Mouse (Mus musculus) heart, embryonic 14.5 days (tissue): ENCODE measurements around the gene Tmem108. TPM values are rescaled to one million over a fixed set of nuclear protein-coding genes. Genes with fewer than 3 reads are reported as not detected.

Experiments used
- ATAC-seq: fragments of 200-750 bp; cut with Nextera tagmentation; 2 replicates; pipeline ENCODE4 v1.8.0; 2017; ENCODE audit warnings: low read depth, moderate TSS enrichment; ENCODE audit not compliant: insufficient number of reproducible peaks, insufficient read depth, low FRiP score
- H3K27ac ChIP-seq, 2 experiments: fragments of 200-500 bp in 1 of 2; fragments of 300-500 bp in 1 of 2; sonication (generic) in 1 of 2; replicated peaks in 1 of 2; 2 replicates each; pipeline ENCODE4 v1.5.1; 2012 to 2014; ENCODE audit warnings: low read depth in 2 of 2, low read length in 2 of 2, control low read depth in 1 of 2, mild to moderate bottlenecking in 1 of 2, mixed read lengths in 1 of 2; ENCODE audit not compliant: control insufficient read depth in 1 of 2, insufficient read depth in 1 of 2
- H3K27me3 ChIP-seq: fragments of 300-500 bp; sonication (generic); 2 replicates; pipeline ENCODE4 v1.6.1; 2014; ENCODE audit warnings: mild to moderate bottlenecking, low read length, control low read depth; ENCODE audit not compliant: control insufficient read depth, insufficient read depth
- H3K36me3 ChIP-seq: fragments of 300-500 bp; sonication (generic); 2 replicates; pipeline ENCODE4 v1.6.1; 2014; ENCODE audit warnings: mild to moderate bottlenecking, control low read depth, low read length, mixed read lengths; ENCODE audit not compliant: control insufficient read depth, insufficient read depth
- H3K4me1 ChIP-seq, 2 experiments: fragments of 200-500 bp in 1 of 2; fragments of 300-500 bp in 1 of 2; sonication (generic) in 1 of 2; 2 replicates each; pipeline ENCODE4 v1.6.1; 2012 to 2014; ENCODE audit warnings: low read length in 2 of 2, control low read depth in 1 of 2, mixed read lengths in 1 of 2; ENCODE audit not compliant: control insufficient read depth in 2 of 2, insufficient read depth in 2 of 2
- H3K4me2 ChIP-seq: fragments of 300-500 bp; sonication (generic); 2 replicates; pipeline ENCODE4 v1.6.1; 2014; ENCODE audit warnings: mild to moderate bottlenecking, low read length
- H3K4me3 ChIP-seq, 2 experiments: fragments of 200-500 bp in 1 of 2; fragments of 300-500 bp in 1 of 2; sonication (generic) in 1 of 2; 2 replicates each; pipeline ENCODE4 v1.5.1; 2012 to 2014; ENCODE audit warnings: low read length in 2 of 2, mild to moderate bottlenecking in 2 of 2, control low read depth in 1 of 2, low read depth in 1 of 2, moderate library complexity in 1 of 2; ENCODE audit not compliant: control insufficient read depth in 1 of 2, insufficient read depth in 1 of 2
- H3K9ac ChIP-seq: fragments of 300-500 bp; sonication (generic); 2 replicates; pipeline ENCODE4 v1.6.1; 2014; ENCODE audit warnings: mild to moderate bottlenecking, low read length
- H3K9me3 ChIP-seq: fragments of 300-500 bp; sonication (generic); 2 replicates; pipeline ENCODE4 v1.6.1; 2016; ENCODE audit warnings: low read length, control low read depth; ENCODE audit not compliant: control insufficient read depth
- WGBS: fragments of 180-500 bp; shearing (Covaris S2); extraction: QIAGEN DNeasy Blood & Tissue Kit; methylation state at CpG from one replicate; pipeline ENCODE4 v1.1.7; 2014; 5-methylcytosine and 5-hydroxymethylcytosine counted together
- polyA plus RNA-seq: library from polyadenylated mRNA; unstranded; fragments of >200 nt; fragmentation: Nextera tagmentation; extraction: Ambion mirVana; gene quantifications from 2 replicates; pipeline ENCODE4 v1.2.1, GENCODE M21; 2014

Gene Tmem108
- polyA plus RNA-seq, 1 experiment from 2014 or later, result 74.3 TPM

DNA sequence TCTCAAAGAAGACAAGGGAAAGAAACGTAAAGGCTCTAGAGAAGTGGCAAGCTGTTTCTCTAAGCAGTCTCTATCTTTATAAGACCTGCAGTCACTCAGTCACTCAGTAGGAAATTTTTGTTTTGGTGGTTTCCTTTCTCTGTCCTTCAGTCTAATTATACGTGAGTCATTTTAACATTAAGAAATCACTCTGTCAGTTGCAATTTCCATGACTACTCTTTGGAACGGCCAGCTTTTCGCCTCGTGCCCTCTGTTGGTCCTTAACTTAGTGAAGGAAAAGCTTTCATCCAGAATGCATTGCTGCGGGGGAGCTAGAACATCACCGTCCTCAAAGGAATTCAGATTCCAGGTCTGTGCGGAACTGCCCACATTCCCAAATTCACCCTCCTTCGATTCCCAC, 11.1 kb downstream of the Tmem108 start:
- no peaks in the 10 kb centered on the region for H3K27me3 ChIP-seq
- H3K9me3 ChIP-seq, result no peaks in the 10 kb centered on the region
- no peak overlapping the region for H3K4me3 ChIP-seq
- peaks cover 17% of the 10 kb centered on the region in 2 experiments for H3K4me1 ChIP-seq
- ATAC-seq, result no peak
- 75% methylated on average over 9 of the region's 9 CpGs for WGBS
- no peak overlapping the region for H3K4me2 ChIP-seq
- H3K36me3 ChIP-seq, result peaks cover 9% of the 10 kb centered on the region; the same call in 1 of the 2 replicates
- no peak overlapping the region for H3K9ac ChIP-seq
- H3K27ac ChIP-seq, result no peak overlapping the region

DNA sequence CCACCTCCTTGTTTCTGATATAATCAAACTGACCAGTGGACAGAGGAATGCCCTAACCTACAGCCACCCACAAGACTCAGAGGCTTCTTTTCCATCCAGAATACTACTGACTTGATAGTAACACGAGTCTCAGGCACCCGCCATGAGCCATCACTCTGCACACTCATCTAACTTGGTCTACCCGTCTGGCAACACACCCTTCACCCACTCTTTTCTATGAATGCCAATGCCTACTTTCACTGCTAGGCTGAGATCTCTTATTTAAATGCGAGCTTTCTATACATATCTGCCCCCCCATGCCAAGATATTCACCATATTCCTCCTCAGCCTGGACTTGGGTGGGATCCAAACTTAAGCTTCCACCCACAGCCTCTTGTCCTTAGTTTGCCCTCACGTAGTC, 15.0 kb downstream of the Tmem108 start:
- Histone ChIP-seq H3K4me2 (no peak overlapping the region), H3K36me3 (peaks cover 4% of the 10 kb centered on the region; the same call in 1 of the 2 replicates), H3K27me3 (no peaks in the 10 kb centered on the region), H3K27ac (no peak overlapping the region), H3K4me1 (peaks cover 12 to 13% of the 10 kb centered on the region in 2 experiments), H3K9me3 (no peaks in the 10 kb centered on the region), H3K4me3 (no peak overlapping the region), H3K9ac (no peak overlapping the region)
- no peak for ATAC-seq
- 77% methylated on average over 5 of the region's 5 CpGs for WGBS

DNA sequence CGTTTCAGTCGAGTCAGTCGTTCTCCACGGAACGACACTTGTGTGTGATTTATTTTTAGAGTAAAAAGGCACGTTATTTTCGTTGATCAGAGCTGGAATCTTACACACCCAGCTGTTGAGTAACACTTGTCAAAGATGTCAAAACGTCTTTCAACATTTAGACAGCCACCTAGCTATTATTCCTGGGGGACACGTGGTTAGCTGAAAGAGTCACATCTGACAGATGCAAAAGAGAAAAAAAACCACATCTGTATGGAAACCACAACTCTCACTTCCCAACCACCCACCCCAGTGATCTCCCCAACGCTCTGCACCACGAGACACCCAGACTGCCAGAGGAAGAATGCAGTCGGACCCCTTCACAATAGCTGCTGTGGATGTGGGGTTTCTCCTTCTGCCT, 21.5 kb downstream of the Tmem108 start:
- WGBS, result 36% methylated on average over 12 of the region's 12 CpGs
- no peak for ATAC-seq
- peaks cover 4 to 12% of the 10 kb centered on the region in 2 experiments for H3K4me1 ChIP-seq

DNA sequence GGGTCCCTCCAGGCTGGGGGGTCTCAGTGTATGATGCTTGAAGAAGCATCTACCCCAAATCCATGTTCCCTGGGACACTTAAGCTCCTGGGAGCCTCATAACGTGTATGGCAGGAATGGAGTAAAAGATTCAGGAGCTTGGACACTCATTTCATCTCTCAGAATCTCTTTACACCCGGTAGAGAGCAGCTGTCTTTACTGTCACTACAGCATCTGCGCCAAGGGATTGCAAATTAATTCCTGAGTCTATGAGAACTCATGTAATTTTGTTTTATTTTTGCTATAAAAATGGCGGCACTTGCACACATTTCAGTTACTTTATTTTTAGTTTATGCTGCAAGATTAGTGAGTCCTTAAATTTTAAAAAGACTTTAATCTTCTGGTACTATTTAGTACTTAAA, 22.6 kb downstream of the Tmem108 start:
- Histone ChIP-seq H3K4me2 (no peak overlapping the region), H3K27ac (no peak overlapping the region), H3K27me3 (no peaks in the 10 kb centered on the region), H3K4me1 (peaks cover 4 to 12% of the 10 kb centered on the region in 2 experiments), H3K36me3 (no peaks in the 10 kb centered on the region), H3K4me3 (no peak overlapping the region), H3K9ac (no peak overlapping the region), H3K9me3 (no peaks in the 10 kb centered on the region)
- no peak for ATAC-seq
- 85% methylated on average over 4 of the region's 4 CpGs for WGBS

More for the DNA sequence above, 21.5 kb downstream of the Tmem108 start:
- H3K36me3 ChIP-seq, result no peaks in the 10 kb centered on the region
- H3K4me3 ChIP-seq, result no peak overlapping the region
- no peaks in the 10 kb centered on the region for H3K9me3 ChIP-seq
- H3K27ac ChIP-seq, result no peak overlapping the region
- H3K9ac ChIP-seq, result 0 out of 2 replicates have a peak overlapping the region, but pooled peaks have one; percentile 21
- H3K27me3 ChIP-seq, result no peaks in the 10 kb centered on the region
- H3K4me2 ChIP-seq, result peak overlapping the region; percentile 30

DNA sequence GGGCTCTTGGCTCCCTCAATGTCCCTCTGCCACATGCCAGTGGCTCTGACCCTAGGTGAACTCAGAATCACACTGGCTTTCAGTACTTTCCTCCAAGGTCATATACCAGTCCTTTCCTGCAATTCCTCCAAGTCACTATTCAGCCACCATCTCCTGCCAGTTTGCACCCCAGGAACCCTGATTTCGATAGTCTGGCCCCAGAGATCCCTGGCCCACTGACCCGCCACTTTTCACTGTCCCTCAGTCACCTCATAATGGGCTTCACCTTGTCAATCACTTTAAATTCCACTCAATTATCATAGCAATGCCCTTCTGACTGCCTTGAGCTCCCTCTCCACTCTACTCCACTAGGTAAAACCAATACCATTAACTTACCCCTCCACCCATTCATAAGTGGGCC, 31.9 kb downstream of the Tmem108 start:
- WGBS, result 73% methylated on average over 2 of the region's 2 CpGs
- H3K9me3 ChIP-seq, result no peaks in the 10 kb centered on the region
- no peak overlapping the region for H3K4me3 ChIP-seq
- H3K9ac ChIP-seq, result no peak overlapping the region
- ATAC-seq, result no peak; the same call in 1 of the 2 replicates
- 0 out of 2 replicates have a peak, but pooled peaks cover 3% of the 10 kb centered on the region for H3K36me3 ChIP-seq
- no peak overlapping the region for H3K27ac ChIP-seq
- peaks cover 5 to 7% of the 10 kb centered on the region in 2 experiments; a peak in 3 of 4 replicates for H3K4me1 ChIP-seq
- no peak overlapping the region for H3K4me2 ChIP-seq
- H3K27me3 ChIP-seq, result no peaks in the 10 kb centered on the region

DNA sequence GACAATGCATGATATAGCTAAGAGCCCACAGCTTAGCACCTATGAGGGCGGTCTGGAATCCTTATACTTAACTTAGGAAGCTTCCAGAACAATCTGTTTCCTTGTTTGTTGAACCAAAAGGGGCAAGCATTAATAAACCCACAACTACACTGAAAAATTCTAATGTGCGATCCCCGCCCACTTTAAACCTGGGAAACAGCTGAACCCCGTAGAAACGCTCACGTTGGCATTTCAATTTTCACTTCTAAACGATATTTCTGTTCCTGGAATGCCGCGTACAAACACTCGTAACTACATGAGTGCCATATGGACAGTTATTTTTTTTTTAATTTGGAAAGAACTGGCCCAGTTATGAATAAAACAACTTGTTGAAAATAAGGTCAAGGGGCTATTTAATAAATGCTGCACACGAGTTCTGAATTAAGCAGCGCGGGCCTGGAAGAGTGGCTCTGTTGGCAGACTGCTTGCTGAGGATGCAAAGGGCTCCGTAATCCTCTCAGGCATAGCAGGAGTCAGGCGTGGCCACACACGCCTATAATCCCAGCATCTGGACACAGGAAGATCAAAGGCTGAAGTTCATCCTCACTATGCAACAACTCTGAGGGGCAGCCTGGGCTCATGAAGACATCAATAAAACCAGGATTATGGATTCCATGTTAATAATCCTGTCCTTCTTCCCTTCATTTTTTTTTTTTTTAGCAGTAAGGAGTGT, 34.7 kb downstream of the Tmem108 start:
- H3K27me3 ChIP-seq, result no peaks in the 10 kb centered on the region
- no peak overlapping the region for H3K4me2 ChIP-seq
- peaks cover 17% of the 10 kb centered on the region for H3K36me3 ChIP-seq
- H3K9ac ChIP-seq, result no peak overlapping the region
- WGBS, result 88% methylated on average over 16 of the region's 16 CpGs
- H3K4me1 ChIP-seq, result peaks cover 5 to 7% of the 10 kb centered on the region in 2 experiments; a peak in 3 of 4 replicates
- no peak overlapping the region for H3K4me3 ChIP-seq
- no peaks in the 10 kb centered on the region for H3K9me3 ChIP-seq
- ATAC-seq, result no peak
- no peak overlapping the region for H3K27ac ChIP-seq

DNA sequence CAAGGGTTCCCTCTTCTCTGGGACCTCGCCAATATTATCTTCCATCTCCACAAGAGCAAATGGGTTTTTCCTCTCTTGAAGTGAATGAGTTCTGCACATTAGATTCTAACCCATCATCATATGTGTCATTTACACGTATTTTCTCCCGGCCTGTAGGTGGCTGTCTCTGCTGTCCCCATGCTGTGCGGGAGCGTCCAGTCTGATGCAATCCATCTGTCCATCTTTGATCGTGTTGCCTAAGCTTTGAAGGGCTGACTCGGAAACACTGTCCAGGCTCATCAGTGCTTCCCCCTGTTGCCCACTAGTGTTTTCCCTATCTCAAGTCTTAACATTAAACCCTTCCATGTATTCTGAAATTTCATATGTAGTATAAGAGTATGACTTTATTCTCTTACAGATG, 36.1 kb downstream of the Tmem108 start:
- H3K27me3 ChIP-seq, result no peaks in the 10 kb centered on the region
- peaks cover 24% of the 10 kb centered on the region for H3K36me3 ChIP-seq
- H3K9ac ChIP-seq, result no peak overlapping the region
- no peaks in the 10 kb centered on the region for H3K9me3 ChIP-seq
- WGBS, result 69% methylated on average over 7 of the region's 7 CpGs
- no peak overlapping the region for H3K4me2 ChIP-seq
- H3K27ac ChIP-seq, result no peak overlapping the region
- H3K4me1 ChIP-seq, result peaks cover 5 to 15% of the 10 kb centered on the region in 2 experiments; a peak in 3 of 4 replicates
- no peak for ATAC-seq
- no peak overlapping the region for H3K4me3 ChIP-seq
